Mouse (Mus musculus) heart, adult 2 months (tissue): ENCODE data around the gene Sesn1.

Source experiments
- CTCF ChIP-seq: fragments of 200-600 bp; IDR thresholded peaks from 2 replicates; pipeline ENCODE4 v1.8.1; 2022; ENCODE audit warnings: antibody characterized with exemption, mild to moderate bottlenecking, moderate library complexity
- POLR2A ChIP-seq: fragments of 200-500 bp; IDR thresholded peaks from 2 replicates; pipeline ENCODE4 v1.6.1; 2011; ENCODE audit warnings: mild to moderate bottlenecking, low read depth, low read length, control low read depth; ENCODE audit not compliant: insufficient read depth

DNA sequence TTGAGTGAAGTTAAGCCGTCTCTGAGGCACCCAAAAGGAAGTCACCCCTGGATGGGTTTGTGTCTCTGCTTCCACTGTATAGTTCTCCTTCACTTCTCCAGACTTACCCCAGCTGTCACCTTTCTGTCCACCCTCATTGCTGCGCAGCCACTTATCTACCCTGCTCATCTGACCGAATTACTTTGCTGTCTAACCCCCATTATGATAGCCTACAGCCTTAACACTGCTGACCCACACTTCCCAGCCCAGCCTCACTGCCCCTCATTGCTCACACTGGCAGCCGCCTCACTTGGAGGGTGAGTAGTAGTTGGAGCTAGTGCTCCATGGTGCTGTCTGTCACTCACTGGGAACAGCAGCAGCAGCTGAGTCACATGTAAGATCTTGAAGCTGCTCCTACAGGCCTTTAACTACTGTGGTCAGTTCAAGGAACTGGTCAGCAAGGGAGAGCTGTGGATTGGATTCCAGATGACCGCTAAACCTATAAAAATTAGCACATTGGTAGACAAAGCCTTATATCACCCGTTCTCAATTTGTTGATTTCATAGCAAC, 4.6 kb downstream of the Sesn1 start:
- no peak for TF ChIP-seq POLR2A
- TF ChIP-seq CTCF = no peak
